Mouse (Mus musculus) MEL (cell line): ENCODE data around the gene Mfap4. TPM values are rescaled to one million over a fixed set of nuclear protein-coding genes. Genes with fewer than 3 reads are reported as not detected.

Source experiments
- DNase-seq: peaks from one replicate; pipeline ENCODE4 v3.0.0; 2011; ENCODE audit warnings: low read depth, low spot score
- H3K27ac ChIP-seq: 2 replicates; pipeline ENCODE4 v1.5.1; 2012; ENCODE audit warnings: low read depth, mild to moderate bottlenecking, control low read depth, low read length, moderate library complexity; ENCODE audit not compliant: control insufficient read depth
- H3K27me3 ChIP-seq, 2 experiments: fragments of 150-350 bp in 1 of 2; sonication (generic) in 1 of 2; 2 replicates each; pipeline ENCODE4 v1.6.1; 2012; ENCODE audit warnings: low read length in 2 of 2, mild to moderate bottlenecking in 2 of 2, improper control_type of control experiment in 1 of 2, moderate library complexity in 1 of 2; ENCODE audit not compliant: insufficient read depth in 2 of 2, control insufficient read depth in 1 of 2
- H3K36me3 ChIP-seq, 2 experiments: 2 replicates each; pipeline ENCODE4 v1.6.1; 2012 to 2014; ENCODE audit warnings: low read length in 2 of 2, improper control_type of control experiment in 1 of 2, inconsistent platforms in 1 of 2, mild to moderate bottlenecking in 1 of 2; ENCODE audit not compliant: insufficient read depth in 2 of 2, control insufficient read depth in 1 of 2
- H3K4me1 ChIP-seq, 2 experiments: fragments of 150-350 bp in 1 of 2; sonication (generic) in 1 of 2; 2 replicates each; pipeline ENCODE4 v1.6.1; 2012; ENCODE audit warnings: low read length in 2 of 2, improper control_type of control experiment in 1 of 2, mild to moderate bottlenecking in 1 of 2; ENCODE audit not compliant: insufficient read depth in 2 of 2, control insufficient read depth in 1 of 2
- H3K4me3 ChIP-seq, 2 experiments: fragments of 150-350 bp in 1 of 2; sonication (generic) in 1 of 2; 2 replicates each; pipeline ENCODE4 v1.5.1; 2012; ENCODE audit warnings: low read depth in 2 of 2, low read length in 2 of 2, mild to moderate bottlenecking in 2 of 2, moderate library complexity in 2 of 2, control low read depth in 1 of 2, improper control_type of control experiment in 1 of 2; ENCODE audit not compliant: control insufficient read depth in 1 of 2, insufficient read depth in 1 of 2
- H3K79me2 ChIP-seq: 2 replicates; pipeline ENCODE4 v1.6.1; 2012; ENCODE audit warnings: mild to moderate bottlenecking, low read length, moderate library complexity; ENCODE audit not compliant: control insufficient read depth, poor library complexity, insufficient read depth
- H3K9ac ChIP-seq: 2 replicates; pipeline ENCODE4 v1.6.1; 2012; ENCODE audit warnings: low read depth, mild to moderate bottlenecking, control low read depth, low read length, moderate library complexity; ENCODE audit not compliant: control insufficient read depth, poor library complexity, severe bottlenecking
- H3K9me3 ChIP-seq: fragments of 150-350 bp; sonication (generic); replicated peaks from 2 replicates; pipeline ENCODE4 v1.6.1; 2012; ENCODE audit warnings: mild to moderate bottlenecking, low read length, improper control_type of control experiment, moderate library complexity; ENCODE audit not compliant: insufficient read depth
- CHD1 ChIP-seq: IDR thresholded peaks from 2 replicates; pipeline ENCODE4 v1.6.1; 2012; ENCODE audit warnings: low read depth, mild to moderate bottlenecking, inconsistent platforms, low read length, improper control_type of control experiment
- GABPA ChIP-seq: IDR thresholded peaks from 2 replicates; pipeline ENCODE4 v1.6.1; 2012; ENCODE audit warnings: low read depth, mild to moderate bottlenecking, inconsistent platforms, low read length, improper control_type of control experiment, moderate library complexity
- HCFC1 ChIP-seq: IDR thresholded peaks from 2 replicates; pipeline ENCODE4 v1.6.1; 2012; ENCODE audit warnings: low read depth, mild to moderate bottlenecking, inconsistent platforms, low read length, improper control_type of control experiment, moderate library complexity
- MAFK ChIP-seq: IDR thresholded peaks from 2 replicates; pipeline ENCODE4 v1.6.1; 2011; ENCODE audit warnings: low read depth, mild to moderate bottlenecking, low read length, improper control_type of control experiment, borderline replicate concordance
- MAZ ChIP-seq: IDR thresholded peaks from 2 replicates; pipeline ENCODE4 v1.6.1; 2012; ENCODE audit warnings: low read depth, mild to moderate bottlenecking, inconsistent platforms, low read length, improper control_type of control experiment
- MEF2A ChIP-seq: IDR thresholded peaks from 2 replicates; pipeline ENCODE4 v1.6.1; 2014; ENCODE audit warnings: low read depth, mild to moderate bottlenecking, inconsistent platforms, low read length, improper control_type of control experiment; ENCODE audit not compliant: poor library complexity, insufficient replicate concordance, severe bottlenecking; ENCODE audit errors: extremely low read depth
- MXI1 ChIP-seq: IDR thresholded peaks from 2 replicates; pipeline ENCODE4 v1.6.1; 2011; ENCODE audit warnings: mild to moderate bottlenecking, low read depth, low read length, improper control_type of control experiment
- NRF1 ChIP-seq: IDR thresholded peaks from 2 replicates; pipeline ENCODE4 v1.6.1; 2014; ENCODE audit warnings: low read depth, mild to moderate bottlenecking, inconsistent platforms, low read length, improper control_type of control experiment, moderate library complexity; ENCODE audit not compliant: poor library complexity, insufficient read depth, severe bottlenecking
- POLR2A ChIP-seq, 2 experiments: IDR thresholded peaks; 2 replicates each; pipeline ENCODE4 v1.6.1; 2011 to 2012; ENCODE audit warnings: low read length in 2 of 2, mild to moderate bottlenecking in 2 of 2, control low read depth in 1 of 2, improper control_type of control experiment in 1 of 2, low read depth in 1 of 2, moderate library complexity in 1 of 2; ENCODE audit not compliant: control insufficient read depth in 1 of 2, insufficient read depth in 1 of 2, poor library complexity in 1 of 2
- SIN3A ChIP-seq: IDR thresholded peaks from 2 replicates; pipeline ENCODE4 v1.6.1; 2012; ENCODE audit warnings: low read length, improper control_type of control experiment, inconsistent platforms
- SMC3 ChIP-seq: IDR thresholded peaks from 2 replicates; pipeline ENCODE4 v1.6.1; 2011; ENCODE audit warnings: low read depth, low read length, improper control_type of control experiment
- TAL1 ChIP-seq: IDR thresholded peaks from 2 replicates; pipeline ENCODE4 v1.6.1; 2012; ENCODE audit warnings: mild to moderate bottlenecking, inconsistent platforms, low read length, moderate library complexity, mixed read lengths
- TBP ChIP-seq: IDR thresholded peaks from 2 replicates; pipeline ENCODE4 v1.8.0; 2011; ENCODE audit warnings: low read depth, low read length, improper control_type of control experiment
- USF2 ChIP-seq, 2 experiments: IDR thresholded peaks; 2 replicates each; pipeline ENCODE4 v1.6.1; 2011 to 2012; ENCODE audit warnings: improper control_type of control experiment in 2 of 2, low read length in 2 of 2, borderline replicate concordance in 1 of 2, inconsistent platforms in 1 of 2, low read depth in 1 of 2, mild to moderate bottlenecking in 1 of 2; ENCODE audit not compliant: insufficient read depth in 1 of 2
- ZMIZ1 ChIP-seq: IDR thresholded peaks from 2 replicates; pipeline ENCODE4 v1.6.1; 2012; ENCODE audit warnings: low read depth, mild to moderate bottlenecking, inconsistent platforms, low read length, improper control_type of control experiment, moderate library complexity
- polyA plus RNA-seq, 2 experiments: library from polyadenylated mRNA; stranded (reverse) in 1 of 2; unstranded in 1 of 2; fragments of >175 nt in 1 of 2; fragments of >200 nt in 1 of 2; gene quantifications; 2 replicates each; pipeline versions ENCODE4 v1.2.1 to v1.2.4; 2012; ENCODE audit warnings: low replicate concordance in 2 of 2, low read depth in 1 of 2; ENCODE audit not compliant: insufficient read length in 2 of 2, insufficient read depth in 1 of 2, missing spikeins in 1 of 2
- total RNA-seq: library from RNA; depleted of rRNA; stranded (reverse); fragments of 300-350 nt; gene quantifications from 2 replicates; pipeline ENCODE4 v1.2.3, GENCODE M21; 2012

Gene Mfap4
- total and polyA plus RNA-seq, 3 experiments: not detected

DNA sequence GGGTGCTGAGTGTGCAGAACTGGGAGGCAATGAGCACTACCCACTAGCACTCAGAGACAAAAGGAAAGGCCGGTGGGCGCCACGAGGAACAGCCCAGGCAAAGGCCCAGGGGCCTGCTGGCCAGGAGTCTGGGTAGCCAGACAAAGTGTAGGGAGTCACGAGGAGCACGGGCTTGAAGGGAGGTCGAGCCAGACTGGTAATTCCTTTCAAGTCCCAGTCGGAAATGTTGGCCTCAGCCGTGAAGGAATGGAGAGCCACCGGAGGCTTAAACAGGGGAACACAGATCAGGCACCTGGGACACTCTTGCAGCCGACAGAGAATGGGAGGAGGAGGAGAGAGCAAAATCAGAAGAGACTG, 997 bp upstream of the Mfap4 start:
- Histone ChIP-seq H3K79me2 (no peaks in the 10 kb centered on the region), H3K27ac (no peak overlapping the region), H3K4me3 (no peak overlapping the region), H3K9ac (no peak overlapping the region), H3K27me3 (no peaks in the 10 kb centered on the region; a peak in 1 of 4 replicates), H3K4me1 (0 out of 4 replicates have a peak, but pooled peaks cover 0 to 5% of the 10 kb centered on the region in 2 experiments), H3K36me3 (no peaks in the 10 kb centered on the region), H3K9me3 (no peaks in the 10 kb centered on the region)
- TF ChIP-seq MEF2A (no peak), NRF1 (no peak), MAZ (no peak), MXI1 (no peak), ZMIZ1 (no peak), TBP (no peak), SIN3A (no peak), GABPA (no peak), TAL1 (no peak), POLR2A (IDR thresholded peaks at IDR 0.05; ENCODE audit: control insufficient read depth in 1 of 2, insufficient read depth in 1 of 2, low read depth in 1 of 2, low read length in 2 of 2, poor library complexity in 1 of 2) (no peak), HCFC1 (no peak), USF2 (IDR thresholded peaks at IDR 0.05; ENCODE audit: borderline replicate concordance in 1 of 2, insufficient read depth in 1 of 2, low read depth in 1 of 2, low read length in 2 of 2) (no peak), MAFK (no peak), SMC3 (no peak), CHD1 (no peak)
- no peak for DNase-seq

DNA sequence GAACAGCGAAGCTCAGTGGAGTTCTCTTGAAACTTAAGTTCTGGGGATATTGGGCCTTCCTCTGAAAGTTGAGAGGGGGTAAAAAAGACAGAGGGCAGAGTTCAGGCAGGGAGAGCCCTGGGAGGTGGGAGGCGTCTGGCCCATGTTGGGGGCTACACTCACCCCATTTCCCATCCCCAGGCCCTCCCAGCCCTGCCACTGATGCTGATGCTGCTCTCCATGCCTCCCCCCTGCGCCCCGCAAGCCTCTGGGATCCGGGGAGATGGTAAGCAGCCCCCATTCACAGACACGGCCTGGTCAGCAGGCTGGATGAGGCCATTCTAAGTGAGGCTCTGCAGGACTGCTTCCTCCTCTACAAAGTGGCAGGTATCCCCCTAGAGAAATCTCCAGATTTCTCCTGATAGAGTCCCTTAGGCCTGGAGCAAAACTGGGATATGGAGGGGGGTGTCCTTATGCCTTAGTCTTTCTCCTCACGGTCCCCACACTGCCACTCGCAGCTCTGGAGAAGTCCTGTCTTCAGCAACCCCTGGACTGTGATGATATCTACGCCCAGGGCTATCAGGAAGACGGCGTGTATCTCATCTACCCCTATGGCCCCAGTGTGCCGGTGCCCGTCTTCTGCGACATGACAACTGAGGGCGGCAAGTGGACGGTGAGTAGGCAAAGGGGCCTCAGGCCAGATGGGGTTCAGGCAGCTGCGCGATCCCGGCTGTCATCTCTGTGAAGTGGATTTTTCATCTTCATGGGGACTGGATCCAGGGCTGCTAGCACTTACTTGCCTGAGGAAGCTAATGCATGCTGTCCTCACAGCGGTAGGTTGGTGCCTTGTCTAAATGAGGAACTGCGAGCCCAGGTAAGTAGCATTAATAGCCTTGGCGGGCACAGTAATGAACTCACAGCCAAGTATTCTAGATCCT, 568 bp downstream of the Mfap4 start:
- Histone ChIP-seq H3K9me3 (no peaks in the 10 kb centered on the region), H3K9ac (no peak overlapping the region), H3K4me3 (no peak overlapping the region), H3K27me3 (no peaks in the 10 kb centered on the region; a peak in 1 of 4 replicates), H3K27ac (no peak overlapping the region), H3K79me2 (no peaks in the 10 kb centered on the region), H3K4me1 (0 out of 4 replicates have a peak, but pooled peaks cover 0 to 5% of the 10 kb centered on the region in 2 experiments), H3K36me3 (no peaks in the 10 kb centered on the region)
- DNase-seq: no peak
- TF ChIP-seq ZMIZ1 (no peak), MXI1 (no peak)
